Mouse (Mus musculus) yolk sac, embryonic 10.5 days (tissue): ENCODE results near the gene Otulinl.

Experiments
- DNase-seq: peaks from one replicate; pipeline ENCODE4 v3.0.0-alpha.2; 2017; ENCODE audit warnings: low spot score

Otulinl gene

GRCm38 (mm10) chr15:27656626-27657025, 24.8 kb downstream of the Otulinl start:
- no peak for DNase-seq

GRCm38 (mm10) chr15:27655015-27655414, 26.4 kb downstream of the Otulinl start:
- peak; percentile 22 for DNase-seq

GRCm38 (mm10) chr15:27647686-27648085, 33.7 kb downstream of the Otulinl start:
- DNase-seq: no peak

GRCm38 (mm10) chr15:27646665-27647064, 34.7 kb downstream of the Otulinl start:
- no peak for DNase-seq

GRCm38 (mm10) chr15:27645250-27645649, 36.1 kb downstream of the Otulinl start:
- DNase-seq: no peak

GRCm38 (mm10) chr15:27642895-27643294, 38.5 kb downstream of the Otulinl start:
- DNase-seq: no peak

- peak; percentile 19 for DNase-seq
Measured at GRCm38 (mm10) chr15:27641171-27641570, 40.2 kb downstream of the Otulinl start.

- DNase-seq: no peak
Measured at GRCm38 (mm10) chr15:27633941-27634900, 47.2 kb downstream of the Otulinl start.

- DNase-seq: peak; percentile 97
Measured at GRCm38 (mm10) chr15:27630601-27631383, 50.6 kb downstream of the Otulinl start, which contains the start of gene Otulin. Otulin (minus strand) TSS chr15:27630693.

- DNase-seq: peak; percentile 27
Measured at GRCm38 (mm10) chr15:27629800-27630600, 51.4 kb downstream of the Otulinl start.

GRCm38 (mm10) chr15:27629046-27629445, 52.3 kb downstream of the Otulinl start:
- DNase-seq: no peak

- DNase-seq: no peak
Measured at GRCm38 (mm10) chr15:27627794-27628193, 53.6 kb downstream of the Otulinl start.

GRCm38 (mm10) chr15:27626314-27626713, 55.1 kb downstream of the Otulinl start:
- DNase-seq: no peak

GRCm38 (mm10) chr15:27625890-27626255, 55.5 kb downstream of the Otulinl start:
- no peak for DNase-seq

- DNase-seq: no peak
Measured at GRCm38 (mm10) chr15:27625014-27625889, 56.1 kb downstream of the Otulinl start.

GRCm38 (mm10) chr15:27623286-27623685, 58.1 kb downstream of the Otulinl start:
- DNase-seq: no peak

GRCm38 (mm10) chr15:27620475-27621185, 60.7 kb downstream of the Otulinl start:
- DNase-seq: no peak

GRCm38 (mm10) chr15:27619683-27620082, 61.7 kb downstream of the Otulinl start:
- DNase-seq: no peak

- no peak for DNase-seq
Measured at GRCm38 (mm10) chr15:27618778-27619533, 62.4 kb downstream of the Otulinl start.

- DNase-seq: no peak
Measured at GRCm38 (mm10) chr15:27617227-27617626, 64.2 kb downstream of the Otulinl start.
